Mouse (Mus musculus) forebrain, embryonic 12.5 days (tissue): ENCODE measurements around the gene Gimap7. TPM values are rescaled to one million over a fixed set of nuclear protein-coding genes. Genes with fewer than 3 reads are reported as not detected.
A peak's percentile ranks its signal among the peaks of the same experiment; 100 is the strongest.

Experiments used
- ATAC-seq: fragments of 200-750 bp; cut with Nextera tagmentation; 2 replicates; pipeline ENCODE4 v1.8.0; 2017; ENCODE audit warnings: moderate TSS enrichment; ENCODE audit not compliant: low FRiP score
- H3K27ac ChIP-seq: fragments of 300-500 bp; sonication (generic); 2 replicates; pipeline ENCODE4 v1.5.1; 2016; ENCODE audit warnings: mild to moderate bottlenecking
- H3K27me3 ChIP-seq: fragments of 300-500 bp; sonication (generic); 2 replicates; pipeline ENCODE4 v1.6.1; 2016; ENCODE audit warnings: mild to moderate bottlenecking
- H3K36me3 ChIP-seq: fragments of 300-500 bp; sonication (generic); replicated peaks from 2 replicates; pipeline ENCODE4 v1.6.1; 2016; ENCODE audit warnings: mild to moderate bottlenecking
- H3K4me1 ChIP-seq: fragments of 300-500 bp; sonication (generic); 2 replicates; pipeline ENCODE4 v1.6.1; 2016
- H3K4me2 ChIP-seq: fragments of 300-500 bp; sonication (generic); 2 replicates; pipeline ENCODE4 v1.6.1; 2016; ENCODE audit warnings: mild to moderate bottlenecking, moderate library complexity
- H3K4me3 ChIP-seq: fragments of 300-500 bp; sonication (generic); replicated peaks from 2 replicates; pipeline ENCODE4 v1.5.1; 2016; ENCODE audit warnings: mild to moderate bottlenecking
- H3K9ac ChIP-seq: fragments of 300-500 bp; sonication (generic); 2 replicates; pipeline ENCODE4 v1.6.1; 2016; ENCODE audit warnings: mild to moderate bottlenecking
- H3K9me3 ChIP-seq: fragments of 300-500 bp; sonication (generic); 2 replicates; pipeline ENCODE4 v1.6.1; 2016
- WGBS: fragments of 180-500 bp; shearing (Covaris S2); methylation state at CpG from one replicate; pipeline ENCODE4 v1.1.7; 2016; 5-methylcytosine and 5-hydroxymethylcytosine counted together
- polyA plus RNA-seq: library from polyadenylated mRNA; unstranded; fragments of >200 nt; fragmentation: Nextera tagmentation; extraction: Ambion mirVana; gene quantifications from 2 replicates; pipeline ENCODE4 v1.2.1, GENCODE M21; 2016

Gene Gimap7
- not detected in 2 replicates for polyA plus RNA-seq

GRCm38 (mm10) chr6:48718455-48718854 lies at the start of gene Gimap7, which contains the start of gene Gm28053:
Gene Gimap7 (plus strand): TSS chr6:48718621.
Gene Gm28053 (plus strand): TSS chr6:48718607.
- Histone ChIP-seq H3K4me3 (no peak within 1 kb of the TSS), H3K4me2 (no peak within 1 kb of the TSS), H3K27me3 (no peaks in the 10 kb centered on the region), H3K4me1 (no peaks in the 10 kb centered on the region), H3K36me3 (no peaks in the 10 kb centered on the region), H3K9me3 (no peaks in the 10 kb centered on the region), H3K9ac (no peak within 1 kb of the TSS), H3K27ac (no peak within 1 kb of the TSS)
- no peak for ATAC-seq
- 59% methylated on average over 2 of the region's 2 CpGs for WGBS

DNA sequence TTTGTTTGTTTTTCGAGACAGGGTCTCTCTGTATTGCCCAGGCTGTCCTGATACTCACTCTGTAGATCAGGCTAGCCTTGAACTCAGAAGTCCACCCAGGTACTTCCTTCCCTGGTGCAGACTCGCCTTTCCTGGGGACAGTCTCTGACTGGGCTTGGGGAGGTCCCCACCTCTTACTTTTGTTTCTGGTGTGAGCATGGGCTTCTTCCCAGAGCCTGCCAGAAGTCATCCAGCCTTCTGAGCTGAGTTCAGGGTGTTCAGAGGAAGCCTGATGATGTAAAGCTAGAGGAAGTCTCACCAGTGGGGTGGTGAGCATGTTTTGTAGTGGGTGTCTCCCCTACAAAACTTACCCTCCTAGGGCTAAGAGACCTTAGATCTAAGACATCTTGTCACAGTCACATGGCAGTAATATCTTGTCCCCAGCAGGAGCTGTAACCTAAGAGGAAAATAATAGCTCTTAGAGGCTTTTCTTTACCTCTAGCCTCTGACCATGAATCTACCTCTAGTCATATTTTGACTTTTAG lies 48.9 kb upstream of the Gimap7 start:
- H3K4me1 ChIP-seq: no peaks in the 10 kb centered on the region
- H3K9ac ChIP-seq: no peak overlapping the region
- ATAC-seq: no peak
- H3K27ac ChIP-seq: no peak overlapping the region
- H3K27me3 ChIP-seq: no peaks in the 10 kb centered on the region
- no peaks in the 10 kb centered on the region for H3K9me3 ChIP-seq
- H3K4me2 ChIP-seq: no peak overlapping the region
- no peaks in the 10 kb centered on the region for H3K36me3 ChIP-seq
- H3K4me3 ChIP-seq: no peak overlapping the region
- 56% methylated on average over 2 of the region's 2 CpGs for WGBS

GRCm38 (mm10) chr6:48674291-48675058 lies 43.9 kb upstream of the Gimap7 start:
- 92% methylated on average over 9 of the region's 9 CpGs for WGBS
- peaks cover 8% of the 10 kb centered on the region for H3K4me1 ChIP-seq
- H3K4me2 ChIP-seq: no peak overlapping the region
- H3K9ac ChIP-seq: no peak overlapping the region
- no peak for ATAC-seq
- H3K36me3 ChIP-seq: no peaks in the 10 kb centered on the region
- H3K27me3 ChIP-seq: no peaks in the 10 kb centered on the region
- H3K9me3 ChIP-seq: no peaks in the 10 kb centered on the region
- H3K27ac ChIP-seq: no peak overlapping the region
- H3K4me3 ChIP-seq: no peak overlapping the region

DNA sequence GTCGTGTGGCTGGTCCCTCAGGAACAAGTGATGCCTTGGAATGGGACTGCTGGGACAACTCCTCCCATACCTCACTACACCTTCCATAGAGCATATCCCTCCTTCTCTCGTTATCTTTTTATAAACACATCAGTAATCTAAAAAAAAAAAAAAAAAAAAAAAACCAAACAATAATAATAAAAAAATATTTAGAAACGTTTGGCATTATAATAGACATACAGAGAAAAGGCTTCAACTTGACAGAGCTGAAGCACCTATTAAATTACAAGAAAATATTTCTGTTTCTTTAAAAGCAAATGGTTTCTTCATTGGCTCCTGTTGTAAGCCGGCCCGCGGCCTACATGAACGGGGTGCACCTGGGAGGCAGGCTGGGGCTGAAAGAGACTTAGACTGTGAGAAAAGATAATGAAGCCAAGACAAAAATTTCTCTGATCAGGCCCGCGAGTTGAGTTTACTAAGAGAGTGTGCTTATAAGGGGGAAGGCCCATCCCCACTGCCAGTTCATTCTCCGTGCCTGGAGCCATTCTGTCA lies 43.0 kb upstream of the Gimap7 start:
- Histone ChIP-seq H3K4me3 (no peak overlapping the region), H3K4me1 (peaks cover 8% of the 10 kb centered on the region), H3K36me3 (no peaks in the 10 kb centered on the region), H3K27ac (no peak overlapping the region), H3K4me2 (peak overlapping the region; percentile 25), H3K9me3 (no peaks in the 10 kb centered on the region), H3K27me3 (no peaks in the 10 kb centered on the region), H3K9ac (no peak overlapping the region)
- no peak for ATAC-seq
- WGBS: 47% methylated on average over 10 of the region's 10 CpGs

GRCm38 (mm10) chr6:48675931-48676859 lies 42.2 kb upstream of the Gimap7 start, which contains the start of gene Gimap9:
Gene Gimap9 (plus strand): TSS chr6:48676129.
- 22% methylated on average over 12 of the region's 13 CpGs for WGBS

GRCm38 (mm10) chr6:48676860-48677415 lies 41.5 kb upstream of the Gimap7 start:
- ATAC-seq: no peak

More at GRCm38 (mm10) chr6:48675931-48676859, 42.2 kb upstream of the Gimap7 start, which contains the start of gene Gimap9:
- Histone ChIP-seq H3K4me2 (peak within 1 kb of the TSS; percentile 25), H3K4me1 (peaks cover 8% of the 10 kb centered on the region), H3K9ac (no peak within 1 kb of the TSS), H3K9me3 (no peaks in the 10 kb centered on the region), H3K27me3 (no peaks in the 10 kb centered on the region), H3K36me3 (no peaks in the 10 kb centered on the region), H3K27ac (no peak within 1 kb of the TSS), H3K4me3 (no peak within 1 kb of the TSS)
- no peak for ATAC-seq

DNA sequence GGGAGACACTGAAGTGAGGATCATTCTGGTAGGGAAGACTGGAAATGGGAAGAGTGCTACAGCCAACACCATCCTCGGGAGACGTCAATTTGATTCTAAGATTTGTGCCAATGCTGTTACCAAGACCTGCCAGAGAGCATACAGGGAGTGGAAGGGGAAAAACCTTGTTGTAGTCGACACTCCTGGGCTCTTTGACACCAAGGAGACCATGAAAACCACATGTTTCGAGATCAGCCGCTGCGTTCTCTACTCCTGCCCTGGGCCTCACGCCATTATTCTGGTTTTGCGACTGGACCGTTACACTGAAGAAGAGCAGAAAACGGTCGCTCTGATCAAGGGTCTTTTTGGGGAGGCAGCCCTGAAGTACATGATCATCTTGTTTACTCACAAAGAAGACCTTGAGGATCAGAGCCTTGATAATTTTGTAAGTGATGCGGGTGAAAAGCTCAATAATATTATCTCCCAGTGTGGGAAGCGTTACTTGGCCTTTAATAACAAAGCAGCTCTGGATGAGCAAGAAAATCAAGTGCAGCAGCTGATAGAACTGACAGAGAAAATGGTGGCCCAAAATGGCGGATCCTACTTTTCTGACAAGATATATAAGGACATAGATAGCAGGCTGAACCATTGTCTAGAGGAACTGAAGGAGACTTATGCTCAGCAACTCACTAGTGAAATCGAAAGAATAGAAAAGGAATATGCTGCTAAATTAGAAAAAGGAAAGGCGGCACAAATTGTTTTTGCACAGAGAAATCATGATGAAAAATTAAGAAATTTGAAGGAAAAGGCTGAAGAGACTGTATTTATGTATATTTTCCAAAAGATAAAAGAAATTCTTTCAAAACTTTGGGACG lies 40.7 kb upstream of the Gimap7 start:
- Histone ChIP-seq H3K9ac (no peak overlapping the region), H3K4me3 (no peak overlapping the region), H3K27ac (no peak overlapping the region), H3K4me2 (no peak overlapping the region), H3K27me3 (no peaks in the 10 kb centered on the region), H3K4me1 (peaks cover 8% of the 10 kb centered on the region), H3K9me3 (no peaks in the 10 kb centered on the region), H3K36me3 (no peaks in the 10 kb centered on the region)
- 92% methylated on average over 17 of the region's 17 CpGs for WGBS
- ATAC-seq: no peak

More at GRCm38 (mm10) chr6:48676860-48677415, 41.5 kb upstream of the Gimap7 start:
- H3K4me3 ChIP-seq: no peak overlapping the region
- no peak overlapping the region for H3K9ac ChIP-seq
- no peaks in the 10 kb centered on the region for H3K36me3 ChIP-seq
- no peaks in the 10 kb centered on the region for H3K27me3 ChIP-seq
- peaks cover 8% of the 10 kb centered on the region for H3K4me1 ChIP-seq
- 85% methylated on average over 5 of the region's 5 CpGs for WGBS
- no peak overlapping the region for H3K4me2 ChIP-seq
- no peak overlapping the region for H3K27ac ChIP-seq
- no peaks in the 10 kb centered on the region for H3K9me3 ChIP-seq

- 84% methylated on average over 4 of the region's 4 CpGs for WGBS
- Histone ChIP-seq H3K9ac (no peak overlapping the region), H3K4me3 (no peak overlapping the region), H3K4me1 (peaks cover 8% of the 10 kb centered on the region), H3K27me3 (no peaks in the 10 kb centered on the region), H3K27ac (no peak overlapping the region), H3K4me2 (no peak overlapping the region), H3K36me3 (no peaks in the 10 kb centered on the region), H3K9me3 (no peaks in the 10 kb centered on the region)
- no peak for ATAC-seq
Measured at GRCm38 (mm10) chr6:48678391-48678790, 40.0 kb upstream of the Gimap7 start.

DNA sequence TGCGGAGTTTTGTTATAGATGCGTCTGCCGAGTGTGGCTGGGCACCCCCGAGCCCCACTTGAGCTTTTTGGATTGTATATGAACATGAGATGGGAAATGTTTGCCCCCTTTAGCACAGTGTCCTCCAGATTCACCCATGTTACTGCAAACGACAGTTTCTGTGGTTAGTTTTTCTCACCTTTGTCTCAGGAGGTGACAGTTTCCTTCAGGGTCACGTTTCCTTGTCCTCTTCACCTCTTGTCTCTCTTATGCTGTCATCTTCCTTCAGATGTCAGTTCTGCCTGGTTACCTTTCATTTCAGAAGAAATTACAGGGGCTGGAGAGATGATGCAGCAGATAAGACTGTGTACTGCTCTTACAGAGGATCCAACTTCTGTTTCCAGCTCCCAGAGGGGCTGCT lies 38.7 kb upstream of the Gimap7 start:
- no peak for ATAC-seq
- Histone ChIP-seq H3K4me1 (peaks cover 8% of the 10 kb centered on the region), H3K4me3 (no peak overlapping the region), H3K27me3 (no peaks in the 10 kb centered on the region), H3K27ac (no peak overlapping the region), H3K9me3 (no peaks in the 10 kb centered on the region), H3K36me3 (no peaks in the 10 kb centered on the region), H3K9ac (no peak overlapping the region), H3K4me2 (no peak overlapping the region)
- 85% methylated on average over 6 of the region's 6 CpGs for WGBS

DNA sequence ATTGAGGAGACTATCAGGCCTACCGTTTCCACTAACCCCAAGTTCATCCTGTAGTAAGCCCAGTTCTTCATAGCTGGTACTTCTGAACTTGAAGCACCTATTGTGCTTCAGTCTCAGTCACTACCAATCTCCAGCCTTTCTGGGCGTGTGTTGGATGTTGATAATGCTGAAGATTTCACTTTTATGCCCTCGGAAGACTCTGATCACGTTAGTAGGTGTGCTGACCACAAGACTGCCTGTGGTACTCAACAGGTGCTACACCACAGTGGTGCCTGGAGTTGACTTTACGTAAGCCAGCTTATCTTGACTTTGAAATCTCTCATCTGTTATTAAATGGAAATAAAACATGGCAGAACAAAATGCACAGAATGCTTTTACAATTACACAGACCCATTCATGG lies 38.0 kb upstream of the Gimap7 start:
- no peaks in the 10 kb centered on the region for H3K36me3 ChIP-seq
- WGBS: 80% methylated on average over 5 of the region's 5 CpGs

GRCm38 (mm10) chr6:48681472-48682090 lies 36.8 kb upstream of the Gimap7 start:
- Histone ChIP-seq H3K27ac (no peak overlapping the region), H3K36me3 (no peaks in the 10 kb centered on the region), H3K9me3 (no peaks in the 10 kb centered on the region), H3K4me1 (no peaks in the 10 kb centered on the region), H3K4me3 (no peak overlapping the region), H3K4me2 (no peak overlapping the region), H3K9ac (no peak overlapping the region), H3K27me3 (no peaks in the 10 kb centered on the region)
- no peak for ATAC-seq
- 82% methylated on average over 3 of the region's 3 CpGs for WGBS

More for the DNA sequence above, 38.0 kb upstream of the Gimap7 start:
- H3K27ac ChIP-seq: no peak overlapping the region
- H3K9me3 ChIP-seq: no peaks in the 10 kb centered on the region
- ATAC-seq: no peak
- H3K4me2 ChIP-seq: no peak overlapping the region
- H3K4me1 ChIP-seq: peaks cover 8% of the 10 kb centered on the region
- no peaks in the 10 kb centered on the region for H3K27me3 ChIP-seq
- H3K4me3 ChIP-seq: no peak overlapping the region
- H3K9ac ChIP-seq: no peak overlapping the region
